Mouse (Mus musculus) embryo, embryonic 10.5 days (tissue): ENCODE results near the gene Ptpro.
A peak's percentile ranks its signal among the peaks of the same experiment; 100 is the strongest.

Experiments used
- DNase-seq: peaks from one replicate; pipeline ENCODE4 v3.0.0-alpha.2; 2015; ENCODE audit warnings: low spot score

Gene Ptpro

DNA sequence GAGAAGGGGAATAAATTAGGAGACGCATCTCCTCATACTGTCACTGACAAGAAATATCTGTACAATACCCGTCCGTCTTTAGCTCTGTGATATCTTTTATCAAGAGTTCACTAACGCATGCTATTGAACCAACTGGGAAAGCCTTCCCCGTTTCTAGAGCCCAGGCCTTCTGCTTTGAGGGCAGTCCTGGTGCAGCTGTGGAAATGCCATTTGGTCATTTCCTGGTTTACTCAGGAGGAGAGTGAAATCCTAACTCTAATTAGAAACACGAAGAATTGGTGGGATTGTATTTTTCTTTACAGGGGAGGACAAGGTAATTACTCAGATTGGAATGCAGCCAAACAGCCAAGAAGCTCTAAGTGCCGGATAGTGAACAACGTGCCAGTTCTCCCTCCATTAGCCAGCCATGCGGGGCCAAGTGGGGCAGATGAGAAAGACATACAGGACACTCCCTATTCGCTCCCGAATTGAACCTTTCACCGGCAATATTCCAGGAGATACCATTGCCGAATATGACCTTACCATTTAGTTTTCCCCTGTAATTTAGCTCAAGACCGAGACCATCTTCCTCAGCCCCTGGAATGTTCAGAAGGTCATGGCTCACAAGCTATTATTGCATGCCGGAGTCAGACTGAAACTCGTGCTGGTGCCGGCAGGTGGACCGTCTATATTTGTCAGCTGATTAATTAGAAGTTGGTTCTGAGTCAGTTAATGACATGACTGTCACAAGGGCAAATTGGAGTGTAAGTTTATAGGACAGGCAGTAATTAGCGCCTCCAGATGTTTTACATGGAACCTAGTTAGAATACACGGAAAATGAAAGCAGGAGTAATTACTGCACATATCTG is 43.1 kb downstream of the Ptpro start:
- DNase-seq, result no peak

GRCm38 (mm10) chr6:137302561-137302960 is 50.4 kb downstream of the Ptpro start:
- no peak for DNase-seq

DNA sequence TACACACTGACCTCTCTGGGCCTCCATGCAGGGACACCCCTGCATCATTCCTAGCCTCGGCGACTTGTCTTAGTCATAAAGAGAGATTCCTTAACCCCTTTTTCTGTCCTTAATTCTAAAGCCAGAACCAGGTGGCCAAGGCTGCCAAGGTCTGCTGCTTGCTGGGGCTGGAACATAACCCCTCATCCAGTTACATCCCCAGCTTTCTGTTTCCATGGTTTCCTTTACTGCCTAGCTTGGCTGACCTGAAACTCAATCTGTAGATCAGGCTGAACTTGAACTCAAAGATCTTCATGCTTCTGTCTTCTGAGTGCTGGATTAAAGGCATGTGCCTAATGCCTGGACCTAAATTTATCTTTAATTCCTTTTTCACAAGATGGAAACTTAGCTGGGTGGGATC is 51.7 kb downstream of the Ptpro start:
- DNase-seq, result no peak

DNA sequence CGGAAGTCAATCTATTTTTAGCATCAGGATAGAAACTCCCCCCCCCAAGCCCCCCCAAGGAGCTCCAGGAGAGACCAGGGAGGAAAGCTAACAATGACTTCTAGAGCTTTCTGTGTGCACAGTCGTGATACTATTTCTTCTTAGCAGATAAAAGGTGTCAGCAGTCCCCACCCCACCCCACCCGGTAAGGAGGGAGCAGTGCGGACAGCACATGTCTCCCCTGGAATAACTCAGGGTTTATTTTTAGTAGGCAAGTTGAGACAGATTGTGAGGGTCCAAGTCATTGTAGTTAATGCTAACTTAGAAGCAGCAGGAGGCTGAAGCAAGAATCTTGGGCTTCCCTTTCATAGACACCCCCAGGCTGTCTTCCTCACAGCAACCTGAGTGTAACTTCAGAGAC is 63.1 kb downstream of the Ptpro start:
- no peak for DNase-seq

GRCm38 (mm10) chr6:137316358-137316757 is 64.2 kb downstream of the Ptpro start:
- no peak for DNase-seq

DNA sequence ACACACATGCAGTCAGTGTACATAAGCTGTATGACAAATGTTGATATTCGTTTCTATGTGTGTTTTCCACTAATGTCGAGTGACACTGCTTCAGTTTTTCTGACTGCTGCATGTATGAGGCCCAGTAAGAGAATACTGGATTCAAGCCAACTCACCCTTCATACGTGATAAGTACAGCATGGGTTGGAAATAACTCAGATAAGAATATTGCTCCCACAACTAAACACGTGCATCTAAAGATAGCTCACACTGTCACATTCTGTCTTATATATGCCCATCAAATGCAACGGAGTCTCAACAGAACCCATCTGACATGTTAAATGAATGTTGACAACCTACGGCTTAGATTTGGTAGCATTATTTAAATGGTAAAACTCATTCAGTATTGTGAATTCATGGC is 65.4 kb downstream of the Ptpro start:
- no peak for DNase-seq

DNA sequence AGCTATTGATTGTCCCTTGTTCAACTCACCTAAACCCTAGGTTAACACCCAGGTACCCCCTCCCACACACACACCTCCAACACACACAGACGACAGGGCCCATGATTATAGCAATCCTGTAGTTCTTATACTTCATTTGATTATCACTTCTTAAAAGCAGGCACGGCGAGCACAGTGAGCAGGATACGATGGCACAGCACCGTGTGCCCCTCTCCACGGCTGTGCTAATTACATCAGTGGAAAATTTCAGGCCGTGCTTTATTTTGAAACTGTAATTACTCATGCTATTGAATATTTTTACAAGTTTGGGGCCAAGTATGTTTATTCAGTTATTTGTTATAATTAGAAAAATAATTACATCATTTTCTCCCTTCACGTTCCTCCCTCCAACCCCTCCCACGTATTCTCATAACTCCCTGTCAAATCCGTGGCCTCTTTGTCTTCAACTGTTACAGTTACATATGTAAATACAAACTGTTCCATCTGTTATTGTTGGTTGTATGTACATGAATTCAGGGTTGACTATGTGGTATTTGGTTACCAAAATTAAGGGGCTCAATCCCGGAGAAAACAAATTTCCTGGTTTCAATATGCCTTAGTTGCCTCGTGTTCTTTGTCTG is 66.2 kb downstream of the Ptpro start:
- DNase-seq, result no peak

DNA sequence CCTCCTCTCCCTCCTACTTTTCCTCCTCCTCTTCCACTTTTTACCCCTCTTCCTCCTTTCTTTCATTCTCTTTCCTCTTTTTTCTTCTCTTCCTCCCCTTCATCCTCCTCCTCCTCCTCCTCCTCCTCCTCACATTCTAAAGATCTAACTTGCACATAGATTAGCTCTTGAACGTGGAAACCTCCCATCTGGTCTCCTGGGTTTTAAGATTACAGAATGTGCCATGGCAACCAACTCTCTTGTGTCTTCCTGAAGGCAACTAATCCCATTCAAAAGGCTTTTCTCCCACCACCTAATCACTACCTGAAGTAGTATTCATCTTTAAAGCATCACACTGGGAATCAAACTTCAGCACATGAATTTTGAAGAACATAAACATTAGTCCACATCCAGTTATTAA is 67.5 kb downstream of the Ptpro start:
- DNase-seq, result no peak

DNA sequence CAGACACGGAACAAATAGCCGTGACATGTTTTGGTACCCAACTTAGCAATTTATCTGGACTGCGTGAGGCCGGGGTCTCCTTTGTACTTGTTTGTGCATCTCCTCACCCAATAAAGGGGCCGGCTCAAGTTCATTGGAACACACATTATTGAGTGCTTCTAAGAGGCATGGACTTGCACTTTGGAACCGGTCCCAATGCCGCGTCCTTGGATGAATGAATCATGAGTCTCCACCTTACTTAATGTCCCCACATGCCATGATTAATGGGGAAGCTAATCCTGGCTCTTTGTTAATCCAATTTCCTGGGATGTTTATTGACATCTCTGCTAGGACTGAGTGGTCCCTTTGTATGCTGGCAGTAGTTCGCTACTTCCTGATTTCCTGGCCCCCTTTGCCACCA is 75.6 kb downstream of the Ptpro start:
- peak; percentile 10 for DNase-seq

- DNase-seq, result no peak
Observed at GRCm38 (mm10) chr6:137328228-137328627, 76.1 kb downstream of the Ptpro start.

DNA sequence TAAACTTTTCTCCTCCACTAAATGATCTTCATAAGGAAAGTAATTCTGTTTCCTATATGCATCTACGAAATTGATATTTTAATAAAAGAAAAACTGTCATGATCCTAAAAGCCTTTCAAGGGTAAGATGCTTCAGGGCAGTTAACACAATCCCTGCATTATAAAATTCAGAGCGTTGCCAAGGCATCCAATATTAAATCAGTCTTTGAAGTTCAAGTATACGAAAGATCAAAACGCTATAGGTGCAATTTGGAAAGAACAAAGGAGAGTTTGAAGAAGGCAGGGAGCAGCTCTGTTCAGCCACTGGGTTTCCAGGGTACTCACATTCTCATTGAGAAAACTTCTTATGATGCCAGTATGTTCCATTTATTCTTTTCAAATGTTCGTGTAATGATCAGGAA is 78.7 kb downstream of the Ptpro start:
- DNase-seq, result no peak

GRCm38 (mm10) chr6:137331826-137332225 is 79.7 kb downstream of the Ptpro start:
- DNase-seq, result no peak

GRCm38 (mm10) chr6:137339071-137339470 is 87.0 kb downstream of the Ptpro start:
- no peak for DNase-seq

- DNase-seq, result no peak
Observed at GRCm38 (mm10) chr6:137343688-137344441, 91.7 kb downstream of the Ptpro start.

- DNase-seq, result no peak
Observed at GRCm38 (mm10) chr6:137360166-137360565, 108.0 kb downstream of the Ptpro start.

DNA sequence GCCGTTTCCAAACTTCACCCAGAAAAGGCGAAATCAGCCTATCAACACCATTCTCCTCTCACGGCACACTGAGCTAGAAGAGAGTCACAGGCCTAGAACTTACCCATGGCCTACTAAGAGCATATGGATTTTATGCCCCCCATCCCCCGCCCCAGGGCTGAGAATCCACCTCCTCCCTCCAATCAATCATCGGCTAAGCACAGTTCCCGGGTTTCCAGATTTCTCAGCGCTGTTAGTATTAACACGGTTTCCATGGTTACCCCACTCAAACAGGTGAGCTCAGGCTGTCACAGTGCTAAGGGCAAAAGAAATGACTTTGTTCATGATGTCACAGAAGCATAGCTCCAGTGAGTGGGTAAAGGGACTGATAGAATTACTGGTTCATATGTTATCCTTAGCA is 110.1 kb downstream of the Ptpro start:
- peak; percentile 60 for DNase-seq

- no peak for DNase-seq
Observed at GRCm38 (mm10) chr6:137364681-137365080, 112.6 kb downstream of the Ptpro start.

GRCm38 (mm10) chr6:137365637-137366036 is 113.5 kb downstream of the Ptpro start:
- no peak for DNase-seq

- no peak for DNase-seq
Observed at GRCm38 (mm10) chr6:137370745-137371144, 118.6 kb downstream of the Ptpro start.

GRCm38 (mm10) chr6:137371455-137371854 is 119.3 kb downstream of the Ptpro start:
- DNase-seq, result no peak

DNA sequence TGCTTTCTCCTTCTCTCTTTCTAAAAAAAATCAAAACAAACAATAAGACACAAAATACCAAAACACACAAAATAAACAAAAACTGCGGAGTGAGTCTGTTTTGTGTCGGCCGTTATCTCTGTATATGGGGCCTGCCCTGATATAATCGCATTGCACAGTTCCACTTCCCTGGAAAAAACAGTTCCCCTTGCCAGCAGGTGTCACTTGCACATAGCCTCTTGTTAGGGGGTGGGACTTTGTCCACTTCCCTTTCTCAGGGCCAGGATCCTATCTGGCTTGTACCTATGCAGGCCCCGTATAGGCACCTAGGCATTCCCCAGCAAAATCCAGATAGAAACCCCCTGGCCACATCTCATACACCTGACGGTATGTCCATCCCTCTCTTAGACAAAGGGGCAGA is 121.8 kb downstream of the Ptpro start:
- no peak for DNase-seq

DNA sequence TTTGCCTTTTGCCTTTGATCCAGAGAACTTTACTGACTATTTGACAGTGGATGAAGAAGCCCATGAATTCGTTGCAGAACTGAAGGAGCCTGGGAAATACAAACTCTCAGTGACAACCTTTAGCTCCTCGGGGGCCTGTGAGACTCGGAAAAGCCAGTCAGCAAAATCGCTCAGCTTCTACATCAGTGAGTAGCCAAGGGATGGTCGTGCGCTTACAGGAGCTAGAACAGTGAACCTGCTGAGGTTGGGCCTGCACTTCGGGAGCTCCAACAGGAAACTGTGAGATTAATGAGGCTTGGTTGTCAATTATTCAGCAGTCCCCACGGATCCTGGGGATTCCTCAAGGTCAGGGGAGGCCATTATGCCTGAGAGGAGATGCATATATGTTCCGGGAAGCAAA is 130.4 kb downstream of the Ptpro start:
- no peak for DNase-seq

- DNase-seq, result no peak
Observed at GRCm38 (mm10) chr6:137386344-137386743, 134.2 kb downstream of the Ptpro start.
